Mouse (Mus musculus) lung, postnatal 0 days (tissue): ENCODE data around the gene Ankrd13b. TPM values are rescaled to one million over a fixed set of nuclear protein-coding genes. Genes with fewer than 3 reads are reported as not detected.

ENCODE experiments used
- ATAC-seq: fragments of 200-750 bp; cut with Nextera tagmentation; 2 replicates; pipeline ENCODE4 v1.8.0; 2017; ENCODE audit warnings: moderate library complexity
- DNase-seq: peaks from one replicate; pipeline ENCODE4 v3.0.0-alpha.2; 2016; ENCODE audit warnings: low spot score
- H3K27ac ChIP-seq: fragments of 300-500 bp; sonication (generic); 2 replicates; pipeline ENCODE4 v1.5.1; 2014; ENCODE audit warnings: antibody characterized with exemption, mild to moderate bottlenecking, low read length, mixed read lengths
- H3K27me3 ChIP-seq: fragments of 300-500 bp; sonication (generic); replicated peaks from 2 replicates; pipeline ENCODE4 v1.6.1; 2014; ENCODE audit warnings: low read length, mixed read lengths; ENCODE audit not compliant: insufficient read depth
- H3K36me3 ChIP-seq: fragments of 300-500 bp; sonication (generic); 2 replicates; pipeline ENCODE4 v1.6.1; 2014; ENCODE audit warnings: low read length, mixed read lengths; ENCODE audit not compliant: insufficient read depth
- H3K4me1 ChIP-seq: fragments of 300-500 bp; sonication (generic); 2 replicates; pipeline ENCODE4 v1.6.1; 2014; ENCODE audit warnings: antibody characterized with exemption, low read depth, low read length, mixed read lengths; ENCODE audit not compliant: insufficient read depth
- H3K4me2 ChIP-seq: fragments of 300-500 bp; sonication (generic); replicated peaks from 2 replicates; pipeline ENCODE4 v1.6.1; 2014; ENCODE audit warnings: low read depth, mild to moderate bottlenecking, low read length, moderate library complexity, mixed read lengths
- H3K4me3 ChIP-seq: fragments of 300-500 bp; sonication (generic); 2 replicates; pipeline ENCODE4 v1.5.1; 2014; ENCODE audit warnings: low read depth, low read length
- H3K9ac ChIP-seq: fragments of 300-500 bp; sonication (generic); replicated peaks from 2 replicates; pipeline ENCODE4 v1.6.1; 2014; ENCODE audit warnings: low read depth, mild to moderate bottlenecking
- H3K9me3 ChIP-seq: fragments of 300-500 bp; sonication (generic); 2 replicates; pipeline ENCODE4 v1.6.1; 2016; ENCODE audit warnings: low read length, mixed read lengths
- CTCF ChIP-seq: IDR thresholded peaks from 2 replicates; pipeline ENCODE4 v1.5.1; 2016; ENCODE audit warnings: antibody characterized with exemption, mild to moderate bottlenecking
- EP300 ChIP-seq: IDR thresholded peaks from 2 replicates; pipeline ENCODE4 v1.6.1; 2016; ENCODE audit warnings: antibody characterized with exemption, mild to moderate bottlenecking, control low read depth
- WGBS: fragments of 180-500 bp; shearing (Covaris S2); extraction: QIAGEN DNeasy Blood & Tissue Kit; methylation state at CpG from one replicate; pipeline ENCODE4 v1.1.7; 2014; 5-methylcytosine and 5-hydroxymethylcytosine counted together
- polyA plus RNA-seq: library from polyadenylated mRNA; unstranded; fragments of >200 nt; fragmentation: Nextera tagmentation; extraction: Ambion mirVana; gene quantifications from 2 replicates; pipeline ENCODE4 v1.2.1, GENCODE M21; 2015

The Ankrd13b gene
- polyA plus RNA-seq, 1 experiment from 2014 or later, result 2.2 TPM

DNA sequence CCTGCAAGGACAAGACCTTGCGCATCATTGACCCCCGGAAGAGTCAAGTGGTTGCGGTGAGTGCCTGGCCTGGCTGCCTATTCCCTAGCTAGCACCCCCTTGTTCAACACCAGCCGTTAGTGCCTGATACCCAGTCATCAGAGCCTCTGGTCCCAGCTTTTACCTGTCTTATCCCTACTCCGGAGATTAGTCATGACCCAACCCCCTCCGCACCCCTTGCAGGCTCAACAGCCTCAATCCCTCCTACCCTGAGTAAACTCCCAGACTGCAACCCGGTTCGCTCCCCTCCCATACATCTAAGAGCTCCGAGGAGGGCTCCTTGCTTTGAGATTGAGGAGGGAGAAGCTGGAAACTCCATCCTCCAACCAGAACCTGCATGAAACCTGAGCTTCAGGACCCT is 22.9 kb downstream of the Ankrd13b start:
- DNase-seq (no peak), ATAC-seq (no peak)
- H3K9ac ChIP-seq, result no peak overlapping the region
- peaks cover 22% of the 10 kb centered on the region; the same call in 1 of the 2 replicates for H3K27me3 ChIP-seq
- no peak overlapping the region for H3K27ac ChIP-seq
- H3K4me3 ChIP-seq, result no peak overlapping the region
- 34% methylated on average over 9 of the region's 9 CpGs for WGBS
- H3K9me3 ChIP-seq, result no peaks in the 10 kb centered on the region
- TF ChIP-seq EP300 (no peak), CTCF (no peak)
- H3K4me2 ChIP-seq, result no peak overlapping the region
- H3K4me1 ChIP-seq, result peaks cover 6% of the 10 kb centered on the region; the same call in 1 of the 2 replicates
- no peaks in the 10 kb centered on the region for H3K36me3 ChIP-seq

DNA sequence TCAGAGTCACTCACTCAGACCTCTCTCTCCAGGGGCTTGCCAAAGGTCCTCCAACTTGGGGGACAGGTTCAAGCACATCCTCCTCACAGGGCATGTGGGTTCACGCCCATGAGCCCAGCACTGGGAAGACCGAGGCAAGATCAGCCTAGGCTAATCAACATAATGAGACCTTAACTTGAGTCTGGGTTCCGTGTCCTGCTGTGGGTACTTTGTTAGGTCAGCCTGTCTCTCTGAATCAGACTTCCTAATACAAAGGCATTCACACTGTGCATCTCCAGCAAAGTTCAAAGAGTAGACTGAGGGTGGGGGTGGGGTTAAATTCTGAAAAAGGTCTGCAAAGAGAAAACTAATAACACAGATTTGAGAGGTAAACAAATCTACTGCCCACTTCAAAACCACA is 24.4 kb downstream of the Ankrd13b start:
- Histone ChIP-seq H3K4me2 (no peak overlapping the region), H3K27me3 (peaks cover 27% of the 10 kb centered on the region; the same call in 1 of the 2 replicates), H3K36me3 (no peaks in the 10 kb centered on the region), H3K4me3 (no peak overlapping the region), H3K4me1 (peaks cover 6% of the 10 kb centered on the region; the same call in 1 of the 2 replicates), H3K9ac (no peak overlapping the region), H3K9me3 (no peaks in the 10 kb centered on the region), H3K27ac (no peak overlapping the region)
- ATAC-seq (no peak), DNase-seq (no peak)
- no peak for TF ChIP-seq CTCF
- TF ChIP-seq EP300, result no peak
- 75% methylated on average over 3 of the region's 3 CpGs for WGBS

DNA sequence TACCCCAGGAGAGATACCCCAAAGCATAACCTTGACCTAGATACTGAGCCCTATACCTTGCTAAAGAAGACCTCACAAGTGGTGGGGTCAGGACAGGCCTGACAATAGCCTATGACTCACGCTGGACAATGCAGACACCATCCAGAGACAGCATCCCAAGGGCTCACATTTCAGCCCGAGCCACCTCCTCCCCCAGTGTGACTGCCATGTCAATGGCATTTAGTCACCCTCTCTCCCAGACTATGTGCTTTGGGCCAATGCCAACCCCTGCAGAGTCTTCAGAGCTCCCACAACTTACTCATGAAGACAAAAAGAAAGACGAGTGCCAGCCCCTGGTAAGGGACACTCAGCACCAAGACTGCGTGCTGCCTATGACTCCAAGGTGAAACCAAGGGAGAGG is 24.8 kb downstream of the Ankrd13b start:
- H3K36me3 ChIP-seq, result no peaks in the 10 kb centered on the region
- peaks cover 27% of the 10 kb centered on the region; the same call in 1 of the 2 replicates for H3K27me3 ChIP-seq
- peaks cover 6% of the 10 kb centered on the region; the same call in 1 of the 2 replicates for H3K4me1 ChIP-seq
- no peak overlapping the region for H3K4me3 ChIP-seq
- no peak overlapping the region for H3K27ac ChIP-seq
- TF ChIP-seq CTCF (no peak), EP300 (no peak)
- peak; percentile 26; the same call in 1 of the 2 replicates for ATAC-seq
- no peak overlapping the region for H3K4me2 ChIP-seq
- H3K9ac ChIP-seq, result no peak overlapping the region
- peak; percentile 69 for DNase-seq
- H3K9me3 ChIP-seq, result no peaks in the 10 kb centered on the region
- 29% methylated on average over 4 of the region's 4 CpGs for WGBS

DNA sequence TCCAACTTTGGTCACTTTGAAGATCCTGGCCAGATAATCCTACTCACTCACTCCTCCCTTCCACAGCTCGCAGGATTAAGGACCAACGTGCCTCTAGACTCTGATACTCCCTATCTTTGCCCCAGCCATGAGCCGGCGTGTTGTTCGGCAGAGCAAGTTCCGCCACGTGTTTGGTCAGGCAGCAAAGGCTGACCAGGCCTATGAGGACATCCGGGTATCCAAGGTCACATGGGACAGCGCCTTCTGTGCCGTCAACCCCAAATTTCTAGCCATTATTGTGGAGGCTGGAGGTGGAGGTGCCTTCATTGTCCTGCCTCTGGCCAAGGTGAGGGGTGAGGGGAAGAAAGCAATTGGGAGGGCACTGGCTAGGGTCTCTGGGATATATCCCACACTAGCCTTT is 25.7 kb downstream of the Ankrd13b start:
- Histone ChIP-seq H3K4me1 (peaks cover 6% of the 10 kb centered on the region; the same call in 1 of the 2 replicates), H3K9me3 (no peaks in the 10 kb centered on the region), H3K9ac (no peak overlapping the region), H3K27ac (no peak overlapping the region), H3K4me3 (no peak overlapping the region), H3K4me2 (no peak overlapping the region), H3K27me3 (peaks cover 27% of the 10 kb centered on the region; the same call in 1 of the 2 replicates), H3K36me3 (no peaks in the 10 kb centered on the region)
- 67% methylated on average over 10 of the region's 10 CpGs for WGBS
- TF ChIP-seq EP300, result no peak
- no peak for TF ChIP-seq CTCF
- ATAC-seq, result no peak
- no peak for DNase-seq

DNA sequence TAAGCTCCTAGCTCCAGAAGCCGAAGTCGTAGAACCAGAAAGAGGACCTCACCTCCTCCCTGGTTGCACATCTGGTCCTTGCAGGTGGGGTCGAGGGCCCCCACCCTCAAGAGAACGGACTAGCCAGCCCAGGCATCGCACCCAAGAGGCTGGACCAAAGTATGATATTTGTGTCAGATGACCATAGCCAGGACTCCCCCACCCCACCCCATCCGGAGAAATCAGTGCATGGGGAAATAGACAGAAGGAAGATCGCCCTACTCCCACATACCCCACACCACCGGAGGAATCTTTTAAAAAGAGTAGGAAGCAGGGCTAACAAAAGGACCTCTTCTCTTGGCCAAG is 26.4 kb downstream of the Ankrd13b start:
- Histone ChIP-seq H3K9me3 (no peaks in the 10 kb centered on the region), H3K36me3 (no peaks in the 10 kb centered on the region), H3K4me2 (peak overlapping the region; percentile 86), H3K4me1 (peaks cover 6% of the 10 kb centered on the region; the same call in 1 of the 2 replicates), H3K27me3 (peaks cover 27% of the 10 kb centered on the region; the same call in 1 of the 2 replicates), H3K4me3 (peak overlapping the region; percentile 51; the same call in 1 of the 2 replicates), H3K27ac (no peak overlapping the region), H3K9ac (no peak overlapping the region)
- WGBS, result 49% methylated on average over 8 of the region's 8 CpGs
- DNase-seq (no peak), ATAC-seq (no peak)
- no peak for TF ChIP-seq EP300
- TF ChIP-seq CTCF, result no peak

DNA sequence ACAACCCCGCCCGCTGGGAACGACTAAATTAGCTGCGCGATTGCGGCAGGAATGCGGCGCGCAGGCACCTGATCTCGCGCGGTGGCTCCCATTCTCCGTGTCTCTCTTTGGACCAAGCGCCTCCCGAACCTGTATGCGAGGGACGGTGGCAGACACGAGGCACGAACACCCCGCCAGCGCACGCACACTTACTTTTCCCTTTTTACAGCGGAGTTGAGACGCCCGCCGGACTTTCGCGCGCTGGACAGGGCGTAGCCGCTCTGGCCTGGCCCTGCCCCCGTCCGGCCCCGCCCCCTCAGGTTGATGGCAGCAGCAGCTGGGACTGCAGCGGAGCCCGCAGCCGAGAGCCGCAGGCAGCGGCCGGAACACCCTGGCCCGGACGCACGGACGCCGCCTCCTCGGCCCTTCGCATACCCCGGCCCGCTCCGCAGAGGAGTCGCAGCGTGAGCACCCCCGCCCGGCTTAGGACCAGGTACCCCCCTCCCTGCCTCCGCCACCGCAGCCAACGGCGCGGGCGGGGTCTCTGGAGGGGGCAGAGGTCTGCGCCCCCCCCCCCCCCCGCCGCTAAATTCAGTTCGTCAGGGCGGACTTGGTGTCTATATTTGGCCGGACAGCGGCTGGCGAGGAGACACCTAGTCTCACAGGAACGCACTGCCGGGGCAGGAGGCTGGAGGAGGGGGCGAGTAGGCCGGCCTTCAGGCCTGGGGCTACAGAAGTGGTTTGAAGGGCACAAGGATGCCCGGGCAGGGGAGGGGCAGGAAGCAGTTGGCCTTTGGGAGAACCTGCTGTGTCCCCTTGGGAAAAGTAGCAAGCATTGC is 27.0 kb downstream of the Ankrd13b start, which contains the start of gene Coro6:
Gene Coro6 (plus strand): TSS at position 129 of the 818 bp plus-strand sequence.
- under 1% methylated on average over 55 of the region's 73 CpGs for WGBS
- H3K9me3 ChIP-seq, result no peaks in the 10 kb centered on the region
- TF ChIP-seq EP300 (no peak), CTCF (no peak)
- peak; percentile 75 for DNase-seq
- peak within 1 kb of the TSS; percentile 51 for H3K4me3 ChIP-seq
- peak within 1 kb of the TSS; percentile 86 for H3K4me2 ChIP-seq
- peaks cover 6% of the 10 kb centered on the region; the same call in 1 of the 2 replicates for H3K4me1 ChIP-seq
- H3K27me3 ChIP-seq, result peaks cover 26% of the 10 kb centered on the region; the same call in 1 of the 2 replicates
- H3K27ac ChIP-seq, result no peak within 1 kb of the TSS
- H3K9ac ChIP-seq, result no peak within 1 kb of the TSS
- ATAC-seq, result peak; percentile 85
- H3K36me3 ChIP-seq, result no peaks in the 10 kb centered on the region
